Mouse (Mus musculus) hindbrain, postnatal 0 days (tissue): ENCODE measurements around the gene Sept1. TPM values are rescaled to one million over a fixed set of nuclear protein-coding genes. Genes with fewer than 3 reads are reported as not detected.
A peak's percentile ranks its signal among the peaks of the same experiment; 100 is the strongest.

Experiments used
- ATAC-seq: fragments of 200-750 bp; cut with Nextera tagmentation; 2 replicates; pipeline ENCODE4 v1.8.0; 2017; ENCODE audit warnings: mild to moderate bottlenecking, moderate TSS enrichment, moderate library complexity
- DNase-seq: peaks from one replicate; pipeline ENCODE4 v3.0.0-alpha.2; 2015; ENCODE audit warnings: low spot score
- H3K27ac ChIP-seq: fragments of 300-500 bp; sonication (generic); 2 replicates; pipeline ENCODE4 v1.5.1; 2014; ENCODE audit warnings: mild to moderate bottlenecking
- H3K27me3 ChIP-seq: fragments of 300-500 bp; sonication (generic); 2 replicates; pipeline ENCODE4 v1.6.1; 2014; ENCODE audit warnings: low read length, mixed read lengths; ENCODE audit not compliant: insufficient read depth
- H3K36me3 ChIP-seq: fragments of 300-500 bp; sonication (generic); 2 replicates; pipeline ENCODE4 v1.6.1; 2014; ENCODE audit warnings: low read length, mixed read lengths; ENCODE audit not compliant: insufficient read depth
- H3K4me1 ChIP-seq: fragments of 300-500 bp; sonication (generic); 2 replicates; pipeline ENCODE4 v1.6.1; 2014; ENCODE audit warnings: antibody characterized with exemption, low read length, mixed read lengths; ENCODE audit not compliant: insufficient read depth
- H3K4me2 ChIP-seq: fragments of 300-500 bp; sonication (generic); 2 replicates; pipeline ENCODE4 v1.6.1; 2014; ENCODE audit warnings: low read depth, mild to moderate bottlenecking, low read length, moderate library complexity, mixed read lengths
- H3K4me3 ChIP-seq: fragments of 300-500 bp; sonication (generic); 2 replicates; pipeline ENCODE4 v1.5.1; 2014; ENCODE audit warnings: low read length
- H3K9ac ChIP-seq: fragments of 300-500 bp; sonication (generic); replicated peaks from 2 replicates; pipeline ENCODE4 v1.6.1; 2014; ENCODE audit warnings: mild to moderate bottlenecking, low read length, moderate library complexity, mixed read lengths
- H3K9me3 ChIP-seq: fragments of 300-500 bp; sonication (generic); 2 replicates; pipeline ENCODE4 v1.6.1; 2016; ENCODE audit warnings: low read length, mixed read lengths
- CTCF ChIP-seq: IDR thresholded peaks from 2 replicates; pipeline ENCODE4 v1.5.1; 2016; ENCODE audit warnings: antibody characterized with exemption, control low read depth, low read depth
- WGBS: fragments of 180-500 bp; shearing (Covaris S2); extraction: QIAGEN DNeasy Blood & Tissue Kit; methylation state at CpG from one replicate; pipeline ENCODE4 v1.1.7; 2014; 5-methylcytosine and 5-hydroxymethylcytosine counted together
- polyA plus RNA-seq: library from polyadenylated mRNA; unstranded; fragments of >200 nt; fragmentation: Nextera tagmentation; extraction: Ambion mirVana; gene quantifications from 2 replicates; pipeline ENCODE4 v1.2.1, GENCODE M21; 2015
- total RNA-seq: library from RNA; depleted of rRNA; stranded (reverse); fragments of >200 nt; gene quantifications from 2 replicates; pipeline ENCODE4 v1.2.3, GENCODE M21; 2014

Sept1 gene
- total and polyA plus RNA-seq, 2 experiments from 2014 or later = 4.6 to 5.2 TPM

GRCm38 (mm10) chr7:127214521-127214920 is 18.4 kb downstream of the Sept1 start:
- DNase-seq (no peak), ATAC-seq (no peak)
- H3K4me2 ChIP-seq = peak overlapping the region; percentile 38
- no peaks in the 10 kb centered on the region for H3K9me3 ChIP-seq
- no peaks in the 10 kb centered on the region for H3K36me3 ChIP-seq
- H3K27ac ChIP-seq = no peak overlapping the region
- no peaks in the 10 kb centered on the region for H3K27me3 ChIP-seq
- H3K4me1 ChIP-seq = no peaks in the 10 kb centered on the region
- H3K4me3 ChIP-seq = no peak overlapping the region
- no peak for TF ChIP-seq CTCF
- H3K9ac ChIP-seq = no peak overlapping the region; the same call in 1 of the 2 replicates
- WGBS = 43% methylated on average over 21 of the region's 21 CpGs

GRCm38 (mm10) chr7:127213930-127214329 is 19.0 kb downstream of the Sept1 start:
- no peak for TF ChIP-seq CTCF
- H3K4me2 ChIP-seq = no peak overlapping the region
- no peaks in the 10 kb centered on the region for H3K27me3 ChIP-seq
- H3K27ac ChIP-seq = no peak overlapping the region
- H3K36me3 ChIP-seq = no peaks in the 10 kb centered on the region
- H3K4me1 ChIP-seq = no peaks in the 10 kb centered on the region
- no peak overlapping the region for H3K4me3 ChIP-seq
- no peaks in the 10 kb centered on the region for H3K9me3 ChIP-seq
- no peak for ATAC-seq
- DNase-seq = no peak
- WGBS = 53% methylated on average over 12 of the region's 12 CpGs
- H3K9ac ChIP-seq = no peak overlapping the region

- no peaks in the 10 kb centered on the region for H3K27me3 ChIP-seq
- TF ChIP-seq CTCF = peak; percentile 71
- peak; percentile 42 for DNase-seq
Observed at GRCm38 (mm10) chr7:127213485-127213884, 19.4 kb downstream of the Sept1 start.

GRCm38 (mm10) chr7:127212432-127213250 is 20.3 kb downstream of the Sept1 start:
- no peak overlapping the region for H3K4me2 ChIP-seq
- H3K27ac ChIP-seq = no peak overlapping the region
- ATAC-seq = no peak
- 93% methylated on average over 12 of the region's 12 CpGs for WGBS
- no peaks in the 10 kb centered on the region for H3K27me3 ChIP-seq
- no peaks in the 10 kb centered on the region for H3K4me1 ChIP-seq
- DNase-seq = no peak
- H3K4me3 ChIP-seq = no peak overlapping the region
- no peak for TF ChIP-seq CTCF
- H3K9me3 ChIP-seq = no peaks in the 10 kb centered on the region
- no peaks in the 10 kb centered on the region for H3K36me3 ChIP-seq
- H3K9ac ChIP-seq = no peak overlapping the region

More at GRCm38 (mm10) chr7:127213485-127213884, 19.4 kb downstream of the Sept1 start:
- no peak overlapping the region for H3K4me2 ChIP-seq
- no peaks in the 10 kb centered on the region for H3K36me3 ChIP-seq
- no peak for ATAC-seq
- H3K27ac ChIP-seq = no peak overlapping the region
- H3K9ac ChIP-seq = no peak overlapping the region
- no peaks in the 10 kb centered on the region for H3K4me1 ChIP-seq
- H3K4me3 ChIP-seq = no peak overlapping the region
- H3K9me3 ChIP-seq = no peaks in the 10 kb centered on the region
- 41% methylated on average over 7 of the region's 7 CpGs for WGBS

GRCm38 (mm10) chr7:127211014-127211745 is 21.8 kb downstream of the Sept1 start:
- Histone ChIP-seq H3K36me3 (no peaks in the 10 kb centered on the region), H3K27ac (no peak overlapping the region), H3K27me3 (no peaks in the 10 kb centered on the region), H3K9ac (no peak overlapping the region), H3K4me3 (no peak overlapping the region), H3K4me1 (peaks cover 7% of the 10 kb centered on the region), H3K9me3 (no peaks in the 10 kb centered on the region), H3K4me2 (no peak overlapping the region)
- no peak for ATAC-seq
- TF ChIP-seq CTCF = no peak
- DNase-seq = no peak
- 69% methylated on average over 5 of the region's 5 CpGs for WGBS

- peaks cover 7% of the 10 kb centered on the region for H3K4me1 ChIP-seq
- H3K27ac ChIP-seq = no peak overlapping the region
- H3K4me2 ChIP-seq = no peak overlapping the region
- H3K4me3 ChIP-seq = no peak overlapping the region
- ATAC-seq (no peak), DNase-seq (no peak)
- TF ChIP-seq CTCF = no peak
- no peaks in the 10 kb centered on the region for H3K9me3 ChIP-seq
- WGBS = 84% methylated on average over 4 of the region's 4 CpGs
- H3K36me3 ChIP-seq = no peaks in the 10 kb centered on the region
- H3K9ac ChIP-seq = no peak overlapping the region
- H3K27me3 ChIP-seq = no peaks in the 10 kb centered on the region
Observed at GRCm38 (mm10) chr7:127210266-127210665, 22.7 kb downstream of the Sept1 start.
